Mouse (Mus musculus): Measurements from ENCODE around the gene Ccser2. TPM values are rescaled to one million over a fixed set of nuclear protein-coding genes. Genes with fewer than 3 reads are reported as not detected.

The Ccser2 gene
- total RNA-seq, 2 experiments from 2014 or later = 83.8 to 85.8 TPM

DNA sequence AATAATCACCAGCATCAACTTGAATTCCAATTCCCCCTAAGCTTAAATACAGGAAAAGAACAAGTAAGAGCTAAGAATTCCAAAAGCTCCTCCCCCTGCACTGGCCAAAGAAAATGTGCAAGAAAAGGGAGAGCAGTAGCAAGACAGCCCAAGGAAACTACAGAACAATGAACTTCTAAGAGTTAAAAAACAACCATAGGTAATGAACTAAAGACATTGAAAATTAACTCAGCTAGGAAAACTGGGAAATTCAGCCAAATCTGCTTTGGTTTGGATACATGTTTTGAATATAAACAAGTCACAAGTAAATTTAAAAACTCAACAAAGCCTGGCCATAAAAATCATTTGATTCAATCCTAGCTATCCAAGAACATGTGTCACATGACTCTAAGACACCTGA, 67.7 kb downstream of the Ccser2 start:
- Histone ChIP-seq H3K27ac (no peak overlapping the region), H3K4me3 (no peak overlapping the region)
- no peak for DNase-seq (ENCODE audit: extremely low spot score in 1 of 2, low spot score in 2 of 2)
- intact Hi-C loops (cut with DNase I) = no loop called here
- TF ChIP-seq CTCF (IDR thresholded peaks at IDR 0.05) = no peak

DNA sequence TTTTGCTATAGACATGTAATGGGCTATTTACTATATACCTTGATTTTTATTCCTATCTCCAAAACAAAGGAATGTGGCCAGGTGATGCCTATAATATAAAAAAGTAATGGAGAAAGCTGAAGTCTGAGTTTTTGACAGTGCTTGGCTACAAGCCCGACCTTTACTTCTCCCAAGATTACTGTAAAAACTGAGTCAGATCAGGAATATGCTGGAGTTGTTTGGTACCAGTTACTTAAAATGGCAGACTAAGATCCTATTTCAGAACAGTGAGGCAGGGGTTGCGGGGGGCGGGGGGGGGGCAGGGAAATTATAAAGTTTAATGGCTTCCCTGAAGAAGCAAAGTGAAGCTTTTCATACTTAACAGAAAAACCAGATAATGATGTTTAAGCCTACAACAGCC, 73.9 kb downstream of the Ccser2 start:
- intact Hi-C loops (cut with DNase I) = no loop called here
- no peak overlapping the region for H3K27ac ChIP-seq
- no peak overlapping the region for H3K4me3 ChIP-seq
- no peak for DNase-seq (ENCODE audit: extremely low spot score in 1 of 2, low spot score in 2 of 2)
- no peak for TF ChIP-seq CTCF (IDR thresholded peaks at IDR 0.05)

DNA sequence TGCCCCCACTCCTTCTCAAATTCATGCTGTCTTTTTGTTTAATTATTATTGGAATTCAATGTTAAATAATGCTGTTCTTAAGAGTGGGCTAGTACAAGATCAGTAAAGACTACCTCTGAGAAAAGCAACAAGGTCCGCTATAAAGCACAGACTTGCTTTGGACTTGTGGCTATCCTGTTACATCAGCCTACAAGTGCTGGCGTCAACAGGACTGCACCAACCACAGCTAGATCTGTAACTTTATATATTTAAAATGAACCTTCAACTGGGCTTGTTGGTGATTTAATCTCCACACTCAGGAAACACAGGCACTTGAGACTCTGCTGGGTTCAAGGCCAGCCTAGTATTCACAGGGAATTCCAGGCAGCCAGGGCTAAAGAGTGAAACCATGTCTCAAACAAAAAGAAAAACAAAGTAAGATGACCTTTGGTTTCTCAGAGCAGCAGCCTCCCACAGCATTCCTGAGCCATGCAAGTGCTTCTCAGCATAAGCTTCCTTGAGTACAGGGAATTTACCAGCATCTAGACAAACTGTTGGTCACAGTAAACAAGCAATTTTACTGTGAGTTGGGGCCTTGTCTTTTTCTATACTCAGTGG, 75.7 kb downstream of the Ccser2 start:
- intact Hi-C loops (cut with DNase I) = no loop called here
- no peak overlapping the region for H3K27ac ChIP-seq
- DNase-seq (ENCODE audit: extremely low spot score in 1 of 2, low spot score in 2 of 2) = no peak
- no peak overlapping the region for H3K4me3 ChIP-seq
- no peak for TF ChIP-seq CTCF (IDR thresholded peaks at IDR 0.05)

DNA sequence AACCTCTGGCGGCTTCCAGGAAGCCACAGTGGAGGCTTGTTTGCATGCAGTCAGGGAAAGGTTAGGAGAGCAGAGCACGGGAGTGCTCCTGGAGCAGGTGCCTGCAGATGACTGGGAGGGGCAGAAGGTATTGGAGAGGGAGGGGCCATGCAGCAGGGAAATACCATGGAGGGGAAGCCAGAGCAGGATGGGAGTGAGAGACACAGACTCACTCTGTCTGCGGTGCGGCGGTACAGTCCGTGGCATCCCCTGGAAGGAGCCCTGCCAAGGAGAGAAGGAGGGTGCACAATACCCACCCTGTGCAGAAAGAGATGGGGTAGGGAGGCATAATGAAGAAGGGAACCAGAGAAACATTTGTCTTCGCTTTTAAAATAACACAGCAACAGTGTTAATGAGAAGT, 78.4 kb downstream of the Ccser2 start:
- no peak for DNase-seq (ENCODE audit: extremely low spot score in 1 of 2, low spot score in 2 of 2)
- intact Hi-C loops (cut with DNase I) = no loop called here
- no peak for TF ChIP-seq CTCF (IDR thresholded peaks at IDR 0.05)
- Histone ChIP-seq H3K4me3 (no peak overlapping the region), H3K27ac (no peak overlapping the region)

DNA sequence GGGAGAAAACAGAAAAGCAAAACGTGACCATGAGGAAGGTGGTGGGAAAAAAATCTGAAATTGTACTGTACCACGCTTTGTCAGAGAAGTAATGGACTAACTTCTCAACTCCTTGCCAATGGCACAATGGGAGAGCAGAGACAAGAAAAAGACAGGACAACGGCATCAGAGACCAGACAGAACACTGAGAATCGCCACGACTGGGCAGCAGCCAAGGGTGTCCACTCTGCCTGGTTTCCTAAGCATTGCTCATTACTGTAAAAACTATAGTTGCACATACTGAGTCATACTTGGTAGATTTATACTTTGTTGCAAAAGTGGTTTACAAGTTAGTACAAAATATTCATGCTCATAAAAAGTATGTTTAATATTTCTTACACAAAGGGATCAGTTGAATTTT, 82.9 kb downstream of the Ccser2 start:
- H3K27ac ChIP-seq = no peak overlapping the region
- TF ChIP-seq CTCF (IDR thresholded peaks at IDR 0.05) = no peak
- DNase-seq (ENCODE audit: extremely low spot score in 1 of 2, low spot score in 2 of 2) = no peak
- H3K4me3 ChIP-seq = no peak overlapping the region
- intact Hi-C loops (cut with DNase I) = no loop called here

DNA sequence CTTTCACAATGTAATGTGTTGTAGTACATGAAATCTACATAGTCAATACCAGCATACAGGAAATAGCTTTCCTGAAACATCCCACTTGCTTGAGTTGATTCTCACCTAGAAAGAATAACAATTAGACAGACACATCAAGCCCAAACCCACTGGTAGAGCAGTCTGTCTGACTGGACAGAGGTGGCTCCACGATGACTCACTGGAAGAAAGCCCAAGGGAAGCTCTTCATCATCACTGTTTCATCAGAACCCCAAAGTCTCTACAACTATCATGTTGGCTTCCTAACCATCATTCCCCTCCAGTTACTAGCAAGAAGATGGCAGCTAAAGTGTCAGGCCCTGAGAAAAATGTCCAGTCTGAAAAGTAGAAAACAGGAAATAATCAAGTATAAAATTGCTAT, 83.5 kb downstream of the Ccser2 start:
- no peak for DNase-seq (ENCODE audit: extremely low spot score in 1 of 2, low spot score in 2 of 2)
- intact Hi-C loops (cut with DNase I) = no loop called here
- no peak overlapping the region for H3K27ac ChIP-seq
- no peak for TF ChIP-seq CTCF (IDR thresholded peaks at IDR 0.05)
- no peak overlapping the region for H3K4me3 ChIP-seq

DNA sequence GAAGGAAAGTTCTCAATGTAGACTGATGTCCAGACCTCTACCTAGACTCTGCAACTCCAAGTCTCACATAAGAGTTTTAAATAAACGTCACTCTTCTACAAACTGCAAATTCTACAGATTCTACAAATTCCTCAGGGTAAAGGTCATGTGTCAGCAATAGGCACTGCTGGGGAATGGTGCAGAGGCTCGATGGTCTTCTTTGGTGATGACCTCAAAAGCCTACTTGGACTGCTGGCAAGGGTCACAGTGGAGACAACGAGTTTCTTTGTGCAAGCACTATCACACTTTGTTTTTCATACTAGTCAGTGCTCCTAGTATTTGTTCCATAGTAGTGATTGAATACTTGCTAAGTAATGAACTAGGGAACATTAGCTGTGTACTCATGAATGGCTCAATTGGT, 85.0 kb downstream of the Ccser2 start:
- no peak for DNase-seq (ENCODE audit: extremely low spot score in 1 of 2, low spot score in 2 of 2)
- intact Hi-C loops (cut with DNase I) = loop anchor here (5.0 kb wide), 1 partner anchor 34 kb away; no protein-coding TSS in a partner anchor
- Histone ChIP-seq H3K27ac (no peak overlapping the region), H3K4me3 (no peak overlapping the region)
- no peak for TF ChIP-seq CTCF (IDR thresholded peaks at IDR 0.05)

DNA sequence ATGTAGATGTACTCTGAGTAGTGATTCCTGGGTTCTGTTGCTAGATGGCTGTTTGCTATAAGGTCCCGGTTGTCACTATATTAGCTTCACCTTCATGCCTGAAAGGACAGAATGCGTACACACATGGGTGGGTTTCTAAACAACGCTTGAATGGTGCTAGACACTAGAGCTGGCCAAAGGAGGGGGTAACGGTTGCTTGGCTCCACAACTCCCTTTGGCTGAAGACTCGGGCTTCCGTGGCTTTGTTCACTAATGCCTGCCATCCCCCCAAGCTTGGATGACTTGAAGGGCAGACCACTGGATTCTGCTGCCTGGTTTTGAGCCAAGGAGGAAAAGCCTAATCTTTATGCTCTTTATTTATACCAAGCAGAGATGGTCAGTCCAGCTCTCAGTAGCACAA, 98.3 kb downstream of the Ccser2 start:
- Histone ChIP-seq H3K4me3 (no peak overlapping the region), H3K27ac (no peak overlapping the region)
- TF ChIP-seq CTCF (IDR thresholded peaks at IDR 0.05) = no peak
- no peak for DNase-seq (ENCODE audit: extremely low spot score in 1 of 2, low spot score in 2 of 2)
- intact Hi-C loops (cut with DNase I) = no loop called here

DNA sequence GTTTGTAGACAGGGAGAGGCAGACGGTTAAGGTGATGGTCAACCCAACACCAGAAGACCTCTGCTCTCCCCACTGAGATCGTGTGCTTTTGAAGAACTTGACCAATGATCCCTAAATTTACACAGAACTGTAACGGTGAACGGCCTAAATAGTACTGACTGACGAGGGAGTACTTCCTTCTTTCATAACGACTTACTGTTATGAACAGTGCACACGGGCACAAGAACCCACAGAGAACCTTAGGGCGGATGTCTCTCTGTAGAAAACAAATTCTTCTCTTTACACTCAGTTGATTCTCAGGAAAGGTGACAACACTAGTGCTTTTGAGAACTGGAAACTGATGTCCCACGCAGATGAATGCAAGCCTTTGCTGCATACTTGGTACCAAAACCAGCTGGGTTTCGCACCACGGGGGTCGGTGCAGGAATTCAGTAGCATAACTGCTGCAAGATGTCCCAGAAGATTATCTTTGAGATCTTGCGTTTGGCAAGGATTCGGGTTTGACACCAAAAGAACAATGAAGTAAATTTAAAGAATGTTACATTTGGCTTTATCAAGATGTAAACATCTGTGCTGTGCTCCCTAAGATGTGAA, 99.7 kb downstream of the Ccser2 start:
- intact Hi-C loops (cut with DNase I) = loop anchor here (5.0 kb wide), 3 partner anchors 83 to 258 kb away; no protein-coding TSS in a partner anchor
- TF ChIP-seq CTCF (IDR thresholded peaks at IDR 0.05) = no peak
- no peak for DNase-seq (ENCODE audit: extremely low spot score in 1 of 2, low spot score in 2 of 2)
- no peak overlapping the region for H3K4me3 ChIP-seq
- H3K27ac ChIP-seq = no peak overlapping the region

DNA sequence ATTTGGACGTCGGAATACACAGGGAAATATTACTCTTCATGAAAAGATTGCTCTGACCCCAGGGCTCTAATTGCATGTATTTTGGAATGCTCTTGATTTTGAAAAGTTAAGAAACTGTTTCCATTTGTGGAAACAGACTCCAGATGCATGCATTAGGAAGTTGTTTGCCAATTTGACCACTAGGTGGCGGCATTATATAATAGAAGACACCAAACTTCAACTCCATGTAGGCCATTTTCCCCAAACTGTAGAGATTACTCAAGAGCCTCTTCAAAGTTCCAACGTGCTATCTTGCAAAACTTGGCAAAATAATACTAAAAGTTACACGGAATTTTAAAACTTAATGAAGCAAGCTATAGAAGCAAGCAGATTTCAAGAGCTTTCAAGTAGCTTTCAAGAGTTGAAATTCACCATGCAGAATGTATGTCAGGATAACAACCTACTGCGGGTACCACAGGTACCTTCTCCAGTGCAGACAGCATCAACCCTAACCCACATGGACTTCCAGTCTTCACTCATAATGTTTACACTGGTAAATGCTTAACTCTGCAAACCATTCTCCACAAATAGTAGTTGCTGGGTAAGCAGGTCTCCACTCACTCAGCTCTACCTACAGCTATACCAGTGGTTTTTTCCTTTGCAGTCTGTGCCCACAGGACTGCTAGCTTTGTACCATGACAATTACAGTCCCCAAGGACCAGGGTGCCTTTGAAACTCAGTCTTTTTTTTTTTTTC, 101.4 kb downstream of the Ccser2 start:
- H3K4me3 ChIP-seq = no peak overlapping the region
- TF ChIP-seq CTCF (IDR thresholded peaks at IDR 0.05) = peak; percentile 88

DNA sequence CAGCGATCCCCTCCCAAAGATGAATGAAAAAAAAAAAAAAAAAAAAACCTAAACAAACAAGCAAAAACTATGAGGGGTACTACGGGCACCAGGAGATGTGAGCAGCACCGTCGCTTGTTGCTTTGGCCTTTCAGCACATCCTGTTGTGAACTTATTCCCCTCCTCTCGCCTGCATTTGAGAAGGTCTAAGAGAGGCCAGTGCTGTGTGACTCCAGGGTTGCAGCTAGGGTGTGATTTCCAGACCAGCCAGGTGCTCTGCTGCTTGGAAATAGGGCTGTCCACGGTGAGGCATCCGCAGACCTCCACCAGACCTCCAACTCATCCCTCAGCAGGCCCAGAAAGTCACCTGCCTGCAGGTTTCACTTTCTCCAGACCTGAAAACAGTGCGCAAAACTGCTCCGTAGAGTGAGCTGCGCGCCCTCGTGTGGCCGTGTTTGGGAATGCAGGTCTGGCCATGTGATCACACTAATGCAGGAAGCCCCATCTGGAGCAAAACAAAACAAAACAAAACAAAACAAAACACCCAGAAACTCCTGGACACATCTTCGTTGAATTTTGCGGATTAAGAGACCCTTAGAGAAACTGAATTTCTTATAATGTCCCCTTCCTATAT, 104.6 kb downstream of the Ccser2 start:
- peak; percentile 82 to 90 for DNase-seq (ENCODE audit: extremely low spot score in 1 of 2, low spot score in 2 of 2)
- intact Hi-C loops (cut with DNase I) = no loop called here
- 0 out of 2 replicates have a peak overlapping the region, but pooled peaks have one; percentile 15 for H3K4me3 ChIP-seq
- TF ChIP-seq CTCF (IDR thresholded peaks at IDR 0.05) = peak; percentile 90
- no peak overlapping the region for H3K27ac ChIP-seq

More for the DNA sequence above, 101.4 kb downstream of the Ccser2 start:
- intact Hi-C loops (cut with DNase I) = loop anchor here (1.0 to 5.0 kb wide), 5 partner anchors 70 to 260 kb away; no protein-coding TSS in a partner anchor
- no peak overlapping the region for H3K27ac ChIP-seq
- DNase-seq (ENCODE audit: extremely low spot score in 1 of 2, low spot score in 2 of 2) = peak; percentile 64

DNA sequence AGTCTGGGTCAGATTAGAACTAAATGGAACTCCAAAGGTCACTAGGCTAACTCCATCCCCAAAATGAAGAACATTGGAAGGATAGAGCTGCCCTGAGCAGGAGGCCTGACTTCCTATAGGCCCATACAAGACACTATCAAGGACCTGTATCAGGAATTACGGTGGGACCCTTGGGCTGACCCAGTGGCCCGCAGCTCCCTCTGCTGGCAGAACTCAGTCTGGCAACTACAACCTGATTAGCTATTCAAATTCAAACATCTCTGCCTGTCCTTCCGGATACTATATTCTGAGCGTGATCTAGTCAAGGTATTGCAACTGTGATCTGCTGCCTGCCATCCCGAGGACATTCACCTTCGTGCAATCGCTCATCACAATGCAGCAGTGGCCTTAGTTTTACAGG, 106.2 kb downstream of the Ccser2 start:
- Histone ChIP-seq H3K4me3 (no peak overlapping the region), H3K27ac (no peak overlapping the region)
- peak; percentile 33 to 52 for DNase-seq (ENCODE audit: extremely low spot score in 1 of 2, low spot score in 2 of 2)
- peak; percentile 77 for TF ChIP-seq CTCF (IDR thresholded peaks at IDR 0.05)
- intact Hi-C loops (cut with DNase I) = no loop called here

Data from left cerebral cortex, adult 2 months (tissue).